Mouse (Mus musculus): ENCODE measurements around the gene Cyct. TPM values are rescaled to one million over a fixed set of nuclear protein-coding genes. Genes with fewer than 3 reads are reported as not detected.

Cyct gene
- polyA plus RNA-seq, 1 experiment from 2014 or later = not detected

DNA sequence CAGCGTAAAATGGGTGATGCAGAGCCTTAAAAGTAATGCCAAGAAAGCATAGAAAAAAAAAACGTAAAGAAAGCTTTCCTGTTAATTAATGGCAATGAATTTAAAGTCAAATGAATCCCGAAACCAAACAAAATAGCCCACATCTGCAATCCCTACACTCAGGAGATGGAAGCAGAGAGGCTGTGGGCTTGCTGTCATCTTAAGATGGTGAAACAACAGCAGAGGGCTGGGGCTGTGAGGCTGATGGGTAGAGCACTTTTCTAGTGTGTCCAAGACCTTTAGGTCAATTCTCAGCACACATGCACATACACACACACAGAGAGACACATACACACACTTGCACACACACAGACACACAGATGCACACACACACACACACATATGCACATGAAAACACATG lies 34.1 kb downstream of the Cyct start:
- no peak overlapping the region for H3K27ac ChIP-seq (ENCODE audit: low read depth)
- no peak for DNase-seq
- no peak overlapping the region for H3K4me2 ChIP-seq (ENCODE audit: low read depth, low read length)
- TF ChIP-seq EP300 (IDR thresholded peaks at IDR 0.05; ENCODE audit: low read depth) (no peak), CTCF (IDR thresholded peaks at IDR 0.05; ENCODE audit: low read depth) (no peak)
- ATAC-seq = no peak
- H3K9ac ChIP-seq (replicated peaks) = no peak overlapping the region
- no peak overlapping the region for H3K4me3 ChIP-seq (ENCODE audit: low read depth, low read length)
- H3K27me3 ChIP-seq (ENCODE audit: insufficient read depth, low read length) = no peaks in the 10 kb centered on the region
- 80% methylated on average over 3 of the region's 3 CpGs for WGBS (ENCODE audit: insufficient replicate concordance)
- no peaks in the 10 kb centered on the region for H3K36me3 ChIP-seq (replicated peaks; ENCODE audit: insufficient read depth, low read length)
- H3K4me1 ChIP-seq (ENCODE audit: insufficient read depth) = no peaks in the 10 kb centered on the region
- H3K9me3 ChIP-seq (ENCODE audit: low read length) = no peaks in the 10 kb centered on the region

- TF ChIP-seq CTCF (IDR thresholded peaks at IDR 0.05; ENCODE audit: low read depth) = no peak
- TF ChIP-seq EP300 (IDR thresholded peaks at IDR 0.05; ENCODE audit: low read depth) = no peak
- H3K27ac ChIP-seq (ENCODE audit: low read depth) = no peak overlapping the region
- ATAC-seq (no peak), DNase-seq (no peak)
- no peak overlapping the region for H3K4me2 ChIP-seq (ENCODE audit: low read depth, low read length)
- H3K9ac ChIP-seq (replicated peaks) = no peak overlapping the region
- no peaks in the 10 kb centered on the region for H3K36me3 ChIP-seq (replicated peaks; ENCODE audit: insufficient read depth, low read length)
- WGBS (ENCODE audit: insufficient replicate concordance) = 76% methylated on average over 5 of the region's 5 CpGs
- H3K9me3 ChIP-seq (ENCODE audit: low read length) = no peaks in the 10 kb centered on the region
- H3K4me3 ChIP-seq (ENCODE audit: low read depth, low read length) = no peak overlapping the region
- H3K27me3 ChIP-seq (ENCODE audit: insufficient read depth, low read length) = no peaks in the 10 kb centered on the region
- H3K4me1 ChIP-seq (ENCODE audit: insufficient read depth) = no peaks in the 10 kb centered on the region
These were observed 35.8 kb downstream of the Cyct start for GRCm38 (mm10) chr2:76324463-76324862.

DNA sequence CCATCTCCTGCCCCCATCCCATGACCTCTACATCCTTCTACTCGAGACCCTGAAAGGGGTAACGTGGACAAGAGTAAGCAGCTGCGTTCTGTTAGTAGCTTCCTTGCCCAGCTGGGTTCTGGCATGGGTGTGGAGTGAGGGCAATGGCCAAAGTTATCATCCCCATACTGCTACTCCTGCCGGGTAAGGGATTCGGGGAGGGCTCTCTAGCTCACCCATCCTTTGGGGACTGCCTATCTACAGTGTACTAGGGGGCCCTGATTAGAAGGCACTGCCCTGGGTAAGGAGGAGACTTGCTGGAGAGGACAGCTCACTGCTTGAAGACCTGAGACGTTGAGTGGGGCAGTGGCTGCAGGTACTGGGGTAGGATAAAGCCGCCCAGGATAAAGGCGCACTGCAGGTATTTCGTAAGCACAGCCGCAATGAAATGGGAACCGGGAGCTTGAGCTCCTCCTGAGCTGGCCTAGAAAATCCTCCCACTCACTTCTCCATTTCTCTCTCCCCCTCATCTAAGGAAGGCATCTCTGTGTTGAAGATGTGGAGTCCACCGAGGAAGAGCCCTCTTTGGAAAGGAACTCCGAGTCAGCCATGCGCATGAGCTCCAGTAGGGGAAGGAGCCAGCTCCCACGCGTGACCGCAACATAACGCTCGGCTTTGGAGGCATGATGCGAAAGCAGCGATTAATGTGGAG lies 36.9 kb downstream of the Cyct start:
- ATAC-seq = no peak
- no peaks in the 10 kb centered on the region for H3K36me3 ChIP-seq (replicated peaks; ENCODE audit: insufficient read depth, low read length)
- no peak overlapping the region for H3K4me2 ChIP-seq (ENCODE audit: low read depth, low read length)
- 80% methylated on average over 21 of the region's 21 CpGs for WGBS (ENCODE audit: insufficient replicate concordance)
- no peaks in the 10 kb centered on the region for H3K9me3 ChIP-seq (ENCODE audit: low read length)
- no peaks in the 10 kb centered on the region for H3K4me1 ChIP-seq (ENCODE audit: insufficient read depth)
- peak; percentile 9 for DNase-seq
- H3K9ac ChIP-seq (replicated peaks) = no peak overlapping the region
- no peaks in the 10 kb centered on the region for H3K27me3 ChIP-seq (ENCODE audit: insufficient read depth, low read length)
- no peak overlapping the region for H3K27ac ChIP-seq (ENCODE audit: low read depth)
- H3K4me3 ChIP-seq (ENCODE audit: low read depth, low read length) = no peak overlapping the region
- no peak for TF ChIP-seq CTCF (IDR thresholded peaks at IDR 0.05; ENCODE audit: low read depth)
- no peak for TF ChIP-seq EP300 (IDR thresholded peaks at IDR 0.05; ENCODE audit: low read depth)

GRCm38 (mm10) chr2:76320336-76320735 lies 39.9 kb downstream of the Cyct start:
- Histone ChIP-seq H3K4me2 (ENCODE audit: low read depth, low read length) (no peak overlapping the region), H3K4me1 (ENCODE audit: insufficient read depth) (no peaks in the 10 kb centered on the region), H3K9ac (replicated peaks) (no peak overlapping the region), H3K9me3 (ENCODE audit: low read length) (no peaks in the 10 kb centered on the region), H3K27ac (ENCODE audit: low read depth) (no peak overlapping the region), H3K36me3 (replicated peaks; ENCODE audit: insufficient read depth, low read length) (no peaks in the 10 kb centered on the region), H3K27me3 (ENCODE audit: insufficient read depth, low read length) (no peaks in the 10 kb centered on the region), H3K4me3 (ENCODE audit: low read depth, low read length) (no peak overlapping the region)
- DNase-seq (no peak), ATAC-seq (no peak)
- TF ChIP-seq EP300 (IDR thresholded peaks at IDR 0.05; ENCODE audit: low read depth) (peak; percentile 75), CTCF (IDR thresholded peaks at IDR 0.05; ENCODE audit: low read depth) (no peak)
- WGBS (ENCODE audit: insufficient replicate concordance) = 58% methylated on average over 6 of the region's 6 CpGs

- no peak for ATAC-seq
- Histone ChIP-seq H3K36me3 (replicated peaks; ENCODE audit: insufficient read depth, low read length) (no peaks in the 10 kb centered on the region), H3K27ac (ENCODE audit: low read depth) (no peak overlapping the region), H3K27me3 (ENCODE audit: insufficient read depth, low read length) (no peaks in the 10 kb centered on the region), H3K9ac (replicated peaks) (no peak overlapping the region), H3K4me3 (ENCODE audit: low read depth, low read length) (no peak overlapping the region), H3K4me2 (ENCODE audit: low read depth, low read length) (no peak overlapping the region), H3K4me1 (ENCODE audit: insufficient read depth) (no peaks in the 10 kb centered on the region), H3K9me3 (ENCODE audit: low read length) (no peaks in the 10 kb centered on the region)
- WGBS (ENCODE audit: insufficient replicate concordance) = 79% methylated on average over 6 of the region's 6 CpGs
- TF ChIP-seq EP300 (IDR thresholded peaks at IDR 0.05; ENCODE audit: low read depth) = no peak
- no peak for DNase-seq
These were observed 41.0 kb downstream of the Cyct start for GRCm38 (mm10) chr2:76319231-76319630.

Small RNAs within 50 kb of the gene (microRNA-seq; reads per million reads assigned to microRNA genes)
- gene Gm44337 = not detected

Other genes with a start within 250 kb of the Cyct start
- 0.06 TPM in 1 of 2 replicates, not detected in the other for gene Pde11a, start 21.7 kb downstream of the Cyct start, polyA plus RNA-seq (2015; fragmentation: Nextera tagmentation; extraction: Ambion mirVana)
- 4.4 and 6.3 TPM in 2 replicates for gene Rbm45, start 9.5 kb upstream of the Cyct start, polyA plus RNA-seq (2015; fragmentation: Nextera tagmentation; extraction: Ambion mirVana)
- gene Osbpl6, start 46.1 kb upstream of the Cyct start, polyA plus RNA-seq (2015; fragmentation: Nextera tagmentation; extraction: Ambion mirVana) = 0.23 and 0.27 TPM in 2 replicates

Data from liver, postnatal 0 days (tissue).